Mouse (Mus musculus): ENCODE data around the gene Rab6b.

DNA sequence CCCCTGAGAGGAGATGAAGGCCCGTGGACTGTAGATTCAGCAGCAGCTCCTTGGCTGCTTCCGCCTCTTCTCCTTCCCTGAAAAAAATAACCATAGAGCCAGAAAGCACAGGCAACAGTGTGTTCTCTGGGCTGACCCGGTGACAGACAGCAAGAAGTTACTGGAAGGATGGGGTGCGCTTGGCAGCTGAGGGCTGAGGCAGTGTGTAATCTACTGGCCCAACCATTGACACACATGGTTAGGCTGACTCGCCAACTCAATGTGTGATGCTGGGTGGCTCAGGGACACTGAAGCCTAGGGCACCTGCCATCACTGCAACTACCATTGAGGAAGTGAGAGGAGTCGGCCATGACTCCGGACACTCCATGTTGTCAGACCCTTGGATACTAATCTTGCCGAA is 70.3 kb downstream of the Rab6b start:
- TF ChIP-seq USF1 (IDR thresholded peaks at IDR 0.05; ENCODE audit: low read depth, low read length) (no peak), CTCF (IDR thresholded peaks at IDR 0.05 in 2 of 3, conservative IDR thresholded peaks at IDR 0.05 in 1 of 3; ENCODE audit: control insufficient read depth in 1 of 3, insufficient read depth in 1 of 3, low read depth in 2 of 3, low read length in 3 of 3, poor library complexity in 1 of 3, severe bottlenecking in 1 of 3) (no peak), SMC3 (IDR thresholded peaks at IDR 0.05; ENCODE audit: low read depth, low read length) (no peak), EP300 (IDR thresholded peaks at IDR 0.05; ENCODE audit: low read depth in 1 of 2, low read length in 2 of 2) (no peak), POLR2A (IDR thresholded peaks at IDR 0.05; ENCODE audit: control insufficient read depth in 1 of 2, insufficient read depth in 1 of 2, low read depth in 1 of 2, low read length in 2 of 2, poor library complexity in 1 of 2) (no peak), SIN3A (IDR thresholded peaks at IDR 0.05; ENCODE audit: low read length) (no peak), BHLHE40 (IDR thresholded peaks at IDR 0.05; ENCODE audit: borderline replicate concordance, low read depth, low read length) (no peak), ZNF384 (IDR thresholded peaks at IDR 0.05; ENCODE audit: low read depth, low read length) (no peak)
